Mouse (Mus musculus) layer of hippocampus, adult 18-20 months (tissue): ENCODE measurements around the gene Peli3. TPM values are rescaled to one million over a fixed set of nuclear protein-coding genes. Genes with fewer than 3 reads are reported as not detected.

Source experiments
- DNase-seq, 2 experiments: peaks; one replicate each; pipeline ENCODE4 v3.0.0; 2022; ENCODE audit warnings: low spot score in 2 of 2
- total RNA-seq, 2 experiments: library from RNA; stranded (reverse); gene quantifications; 2 replicates each; pipeline ENCODE4 v1.2.3; 2021

Peli3 gene
- total RNA-seq, 2 experiments from 2014 or later = 26.2 to 31.3 TPM

GRCm38 (mm10) chr19:4915924-4916603 is 26.9 kb downstream of the Peli3 start:
- no peak for DNase-seq

GRCm38 (mm10) chr19:4909376-4909775 is 33.6 kb downstream of the Peli3 start:
- no peak for DNase-seq

GRCm38 (mm10) chr19:4908107-4908506 is 34.8 kb downstream of the Peli3 start:
- DNase-seq = peak in 1 of 2 experiments; percentile 17

GRCm38 (mm10) chr19:4905979-4906794 is 36.7 kb downstream of the Peli3 start, which contains the start of gene Bbs1:
Gene Bbs1, minus strand, starts transcription at chr19:4906628.
- DNase-seq = peak; percentile 64 to 84

GRCm38 (mm10) chr19:4899888-4900287 is 43.0 kb downstream of the Peli3 start:
- no peak for DNase-seq

GRCm38 (mm10) chr19:4898972-4899371 is 44.0 kb downstream of the Peli3 start:
- no peak for DNase-seq

- DNase-seq = no peak
Measured at GRCm38 (mm10) chr19:4896780-4897520, 46.0 kb downstream of the Peli3 start.

- no peak for DNase-seq
Measured at GRCm38 (mm10) chr19:4891798-4892197, 51.1 kb downstream of the Peli3 start.

GRCm38 (mm10) chr19:4889791-4890190 is 53.1 kb downstream of the Peli3 start:
- DNase-seq = no peak

GRCm38 (mm10) chr19:4883961-4884360 is 59.0 kb downstream of the Peli3 start:
- no peak for DNase-seq

Other genes with a start within 250 kb of the Peli3 start
- 1 to 10 TPM; 1.1 to 1.6 TPM for gene Gm960, start 244.5 kb downstream of the Peli3 start, total RNA-seq
- gene Sptbn2, start 232.0 kb downstream of the Peli3 start, total RNA-seq = 100 to 1,000 TPM; 561 to 574 TPM
- 10 to 100 TPM; 20.1 to 21.0 TPM for gene Rbm4b, start 186.6 kb downstream of the Peli3 start, total RNA-seq
- 10 to 100 TPM; 97.8 to 99.1 TPM for gene Rbm4, start 149.2 kb downstream of the Peli3 start, total RNA-seq
- 10 to 100 TPM; 24.5 to 31.9 TPM for gene Gm21992, start 131.5 kb downstream of the Peli3 start, total RNA-seq
- gene Rbm14, start 131.5 kb downstream of the Peli3 start, total RNA-seq = 10 to 100 TPM; 47.7 to 53.1 TPM
- 10 to 100 TPM; 33.2 to 35.4 TPM for gene Ccs, start 103.8 kb downstream of the Peli3 start, total RNA-seq
- 1 to 10 TPM; 2.0 to 2.2 TPM for gene Ccdc87, start 103.8 kb downstream of the Peli3 start, total RNA-seq
- 100 to 1,000 TPM; 104 to 111 TPM for gene Ctsf, start 88.0 kb downstream of the Peli3 start, total RNA-seq
- gene Actn3, start 65.2 kb downstream of the Peli3 start, total RNA-seq = under 1 TPM; 0.89 to 0.96 TPM
- 10 to 100 TPM; 22.4 to 24.3 TPM for gene Zdhhc24, start 64.5 kb downstream of the Peli3 start, total RNA-seq
- gene Bbs1, start 36.5 kb downstream of the Peli3 start, total RNA-seq = 10 to 100 TPM; 36.8 to 40.0 TPM
- gene Dpp3, start 14.8 kb downstream of the Peli3 start, total RNA-seq = 10 to 100 TPM; 37.2 to 39.0 TPM
- 10 to 100 TPM; 60.7 to 62.1 TPM for gene Mrpl11, start 19.0 kb upstream of the Peli3 start, total RNA-seq
- gene Npas4, start 47.2 kb upstream of the Peli3 start, total RNA-seq = 10 to 100 TPM; 12.4 to 15.1 TPM
- gene Slc29a2, start 80.7 kb upstream of the Peli3 start, total RNA-seq = 10 to 100 TPM; 16.0 to 17.5 TPM
- 100 to 1,000 TPM; 114 to 120 TPM for gene B4gat1, start 95.7 kb upstream of the Peli3 start, total RNA-seq
- gene AC124502.3, start 95.8 kb upstream of the Peli3 start, total RNA-seq = 1 to 10 TPM; 6.2 to 6.7 TPM
- gene Brms1, start 98.2 kb upstream of the Peli3 start, total RNA-seq = 10 to 100 TPM; 22.4 to 23.2 TPM
- gene Rin1, start 107.4 kb upstream of the Peli3 start, total RNA-seq = 100 to 1,000 TPM; 106 to 107 TPM
- 1 to 10 TPM; 1.7 to 1.8 TPM for gene Cd248, start 125.0 kb upstream of the Peli3 start, total RNA-seq
- gene Tmem151a, start 142.4 kb upstream of the Peli3 start, total RNA-seq = 100 to 1,000 TPM; 124 to 128 TPM
- 10 to 100 TPM; 21.6 to 24.0 TPM for gene Yif1a, start 145.4 kb upstream of the Peli3 start, total RNA-seq
- 100 to 1,000 TPM; 595 to 617 TPM for gene Cnih2, start 155.4 kb upstream of the Peli3 start, total RNA-seq
- 100 to 1,000 TPM; 160 to 170 TPM for gene Rab1b, start 163.9 kb upstream of the Peli3 start, total RNA-seq
- 100 to 1,000 TPM; 230 to 231 TPM for gene Klc2, start 175.4 kb upstream of the Peli3 start, total RNA-seq